Mouse (Mus musculus) thymus, adult 2 months (tissue): Measurements from ENCODE around the gene Narfl.

Experiments used
- CTCF ChIP-seq: fragments of 200-500 bp; IDR thresholded peaks from 2 replicates; pipeline ENCODE4 v1.5.1; 2012; ENCODE audit warnings: mild to moderate bottlenecking, control low read depth, low read length, moderate library complexity, borderline replicate concordance; ENCODE audit not compliant: control insufficient read depth, poor library complexity, insufficient read depth; ENCODE audit errors: extremely low read depth
- POLR2A ChIP-seq: fragments of 200-500 bp; IDR thresholded peaks from 2 replicates; pipeline ENCODE4 v1.6.1; 2012; ENCODE audit warnings: mild to moderate bottlenecking, low read length, control low read depth, moderate library complexity; ENCODE audit not compliant: control insufficient read depth, poor library complexity, insufficient read depth; ENCODE audit errors: extremely low read depth

- TF ChIP-seq POLR2A, result no peak
- TF ChIP-seq CTCF, result no peak
Measured at GRCm38 (mm10) chr17:25830806-25831431, 57.3 kb downstream of the Narfl start.
